Mouse (Mus musculus): ENCODE measurements around the gene Gm11985. TPM values are rescaled to one million over a fixed set of nuclear protein-coding genes. Genes with fewer than 3 reads are reported as not detected.
"Not testable (repeated sequence)": the region's sequence is repeated elsewhere in the genome, so short reads cannot be mapped to it uniquely, and the experiment has no call there.

The Gm11985 gene
- not detected in 2 replicates for polyA plus RNA-seq (2016; fragmentation: Nextera tagmentation; extraction: Ambion mirVana)

GRCm38 (mm10) chr11:7188469-7188868 is at the start of gene Gm11985:
Gene Gm11985 (minus strand): TSS chr11:7188569.
- no peaks in the 10 kb centered on the region for H3K9me3 ChIP-seq
- no peak for DNase-seq (ENCODE audit: low spot score)
- peaks cover 28% of the 10 kb centered on the region for H3K4me1 ChIP-seq (replicated peaks)
- 89% methylated on average over 13 of the region's 13 CpGs for WGBS
- no peaks in the 10 kb centered on the region for H3K36me3 ChIP-seq
- no peaks in the 10 kb centered on the region for H3K27me3 ChIP-seq (ENCODE audit: insufficient read depth, poor library complexity, severe bottlenecking)
- no peak within 1 kb of the TSS for H3K4me3 ChIP-seq
- H3K27ac ChIP-seq: no peak within 1 kb of the TSS

- Histone ChIP-seq H3K36me3 (no peaks in the 10 kb centered on the region), H3K9me3 (no peaks in the 10 kb centered on the region), H3K4me3 (no peak overlapping the region), H3K27ac (no peak overlapping the region), H3K27me3 (ENCODE audit: insufficient read depth, poor library complexity, severe bottlenecking) (no peaks in the 10 kb centered on the region), H3K4me1 (replicated peaks) (peaks cover 16% of the 10 kb centered on the region; the same call in 1 of the 2 replicates)
- DNase-seq (ENCODE audit: low spot score): no peak
- 76% methylated on average over 6 of the region's 6 CpGs for WGBS
These were observed 49.3 kb upstream of the Gm11985 start for GRCm38 (mm10) chr11:7237712-7238111.

DNA sequence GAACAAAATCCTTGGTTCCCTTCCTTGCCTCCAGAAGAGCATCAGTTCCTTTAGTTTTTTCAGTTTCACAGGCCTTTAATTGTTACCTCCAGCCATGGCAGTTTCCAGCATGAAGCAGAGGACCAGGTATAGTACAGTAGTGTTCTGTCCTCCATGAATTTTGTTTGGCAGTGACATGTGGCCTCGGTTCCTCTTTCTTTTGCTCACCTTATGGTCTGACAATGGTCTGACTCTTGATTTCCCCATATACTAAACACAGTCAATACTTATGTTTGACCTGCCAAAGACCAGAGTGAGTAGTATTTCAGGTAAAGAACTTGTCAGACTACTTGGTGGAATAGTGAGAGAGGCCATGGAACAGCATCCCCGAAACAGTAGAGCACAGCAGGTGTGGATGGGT is 48.4 kb upstream of the Gm11985 start:
- 94% methylated on average over 2 of the region's 2 CpGs for WGBS
- peaks cover 16% of the 10 kb centered on the region; the same call in 1 of the 2 replicates for H3K4me1 ChIP-seq (replicated peaks)
- no peak for DNase-seq (ENCODE audit: low spot score)

DNA sequence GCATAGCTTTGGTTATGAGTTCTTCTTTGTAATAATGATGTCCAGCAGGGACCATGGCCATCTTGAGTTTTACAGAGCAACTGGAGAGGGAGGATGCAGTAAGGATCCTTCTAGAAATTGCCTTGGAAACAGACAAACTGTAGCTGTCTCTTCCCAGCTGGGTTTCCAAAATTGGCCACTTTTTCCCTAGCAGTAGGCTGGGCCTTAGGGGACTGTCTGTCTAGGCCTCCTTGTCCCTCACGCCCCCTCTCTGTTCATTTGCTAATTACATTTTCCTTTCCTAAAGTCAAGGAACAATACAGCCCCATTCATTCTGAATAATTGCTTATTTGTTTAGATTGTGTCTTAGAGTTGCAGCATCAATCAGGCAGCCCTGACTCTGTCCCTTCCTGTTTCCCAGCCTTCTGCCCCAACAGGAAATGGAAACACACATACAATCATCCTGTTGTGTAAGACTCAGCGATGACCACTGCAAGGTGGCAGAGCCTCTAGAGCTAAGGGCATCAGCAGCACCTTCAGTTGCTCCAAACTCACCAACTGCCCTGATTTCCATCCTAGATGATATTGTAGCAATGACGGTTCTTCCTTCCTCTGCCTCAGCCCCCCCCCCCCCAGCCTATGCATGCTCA is 46.7 kb upstream of the Gm11985 start:
- 58% methylated on average over 3 of the region's 3 CpGs for WGBS
- Histone ChIP-seq H3K4me3 (no peak overlapping the region), H3K9me3 (no peaks in the 10 kb centered on the region), H3K36me3 (no peaks in the 10 kb centered on the region), H3K27me3 (ENCODE audit: insufficient read depth, poor library complexity, severe bottlenecking) (no peaks in the 10 kb centered on the region), H3K27ac (no peak overlapping the region; the same call in 1 of the 2 replicates), H3K4me1 (replicated peaks) (peaks cover 16% of the 10 kb centered on the region; the same call in 1 of the 2 replicates)
- no peak for DNase-seq (ENCODE audit: low spot score)

More for the DNA sequence above, 48.4 kb upstream of the Gm11985 start:
- H3K9me3 ChIP-seq: no peaks in the 10 kb centered on the region
- no peak overlapping the region for H3K4me3 ChIP-seq
- H3K27ac ChIP-seq: no peak overlapping the region
- no peaks in the 10 kb centered on the region for H3K27me3 ChIP-seq (ENCODE audit: insufficient read depth, poor library complexity, severe bottlenecking)
- H3K36me3 ChIP-seq: no peaks in the 10 kb centered on the region

DNA sequence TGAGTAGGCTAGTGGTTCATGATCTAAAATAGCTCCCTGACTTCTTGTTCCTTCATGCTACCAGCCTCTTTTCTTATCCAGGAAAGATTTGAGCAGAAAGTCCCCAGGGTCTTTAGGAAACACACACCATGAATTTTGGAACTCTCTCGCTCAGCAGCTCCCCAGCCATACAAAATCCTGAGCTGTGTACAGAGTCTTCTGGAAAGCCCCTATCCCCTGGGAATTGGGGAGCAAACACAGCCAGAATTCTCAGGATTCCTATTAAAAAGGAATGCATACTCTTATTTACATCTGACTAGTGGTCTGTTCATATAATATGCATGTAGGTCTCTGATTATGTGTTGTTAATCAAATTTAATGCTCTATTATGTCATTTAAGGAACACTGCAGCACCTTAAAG is 46.1 kb upstream of the Gm11985 start:
- Histone ChIP-seq H3K27me3 (ENCODE audit: insufficient read depth, poor library complexity, severe bottlenecking) (no peaks in the 10 kb centered on the region), H3K4me3 (no peak overlapping the region), H3K27ac (no peak overlapping the region), H3K36me3 (no peaks in the 10 kb centered on the region), H3K9me3 (no peaks in the 10 kb centered on the region), H3K4me1 (replicated peaks) (peaks cover 16% of the 10 kb centered on the region; the same call in 1 of the 2 replicates)
- DNase-seq (ENCODE audit: low spot score): no peak
- WGBS: 78% methylated on average over 1 of the region's 1 CpGs

DNA sequence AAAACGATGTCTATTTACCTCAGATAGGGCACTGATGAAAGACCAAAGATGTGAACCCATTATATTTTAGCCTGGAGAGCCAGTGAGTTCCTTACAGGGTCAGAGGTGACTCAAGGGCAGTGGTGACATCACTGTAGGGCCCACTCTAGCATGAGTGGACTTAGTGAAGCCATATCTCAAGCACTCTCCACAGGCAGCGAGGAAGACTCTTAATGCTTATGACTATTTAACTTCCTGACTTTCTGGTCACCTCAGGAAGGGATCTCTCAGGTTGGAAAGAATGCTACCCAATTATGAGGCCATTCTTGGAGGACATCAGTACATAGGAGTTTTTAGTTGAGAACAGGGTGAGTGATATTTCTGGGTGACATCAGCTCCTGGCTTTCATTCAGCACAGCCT is 45.0 kb upstream of the Gm11985 start:
- no peak for DNase-seq (ENCODE audit: low spot score)
- H3K27ac ChIP-seq: no peak overlapping the region
- no peaks in the 10 kb centered on the region for H3K36me3 ChIP-seq
- WGBS: 81% methylated on average over 2 of the region's 2 CpGs
- no peak overlapping the region for H3K4me3 ChIP-seq
- no peaks in the 10 kb centered on the region for H3K9me3 ChIP-seq
- peaks cover 8% of the 10 kb centered on the region; the same call in 1 of the 2 replicates for H3K4me1 ChIP-seq (replicated peaks)
- H3K27me3 ChIP-seq (ENCODE audit: insufficient read depth, poor library complexity, severe bottlenecking): no peaks in the 10 kb centered on the region

- Histone ChIP-seq H3K36me3 (no peaks in the 10 kb centered on the region), H3K9me3 (no peaks in the 10 kb centered on the region), H3K4me3 (no peak overlapping the region), H3K27ac (no peak overlapping the region), H3K27me3 (ENCODE audit: insufficient read depth, poor library complexity, severe bottlenecking) (no peaks in the 10 kb centered on the region), H3K4me1 (replicated peaks) (peaks cover 8% of the 10 kb centered on the region; the same call in 1 of the 2 replicates)
- DNase-seq (ENCODE audit: low spot score): no peak
- 91% methylated on average over 4 of the region's 4 CpGs for WGBS
These were observed 43.6 kb upstream of the Gm11985 start for GRCm38 (mm10) chr11:7231958-7232357.

DNA sequence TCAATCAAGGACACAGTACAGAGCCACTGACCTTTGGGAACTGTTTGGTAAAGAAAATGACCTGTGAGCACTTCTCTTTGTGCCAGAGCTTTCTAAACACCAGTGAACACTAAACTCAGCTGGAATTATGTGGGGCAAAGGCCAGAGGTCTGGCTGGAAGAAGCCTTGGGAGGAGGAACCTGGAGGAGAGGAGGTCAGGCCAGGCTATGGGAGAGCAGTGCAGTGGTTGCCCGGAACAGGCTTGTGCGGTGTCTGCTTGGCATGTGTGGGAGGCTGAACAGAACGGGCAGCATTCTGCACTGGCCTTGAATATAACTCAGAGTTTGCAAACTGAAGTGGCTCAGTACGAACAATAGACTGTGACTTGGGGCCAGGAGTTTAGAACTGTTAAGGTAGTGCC is 41.6 kb upstream of the Gm11985 start:
- DNase-seq (ENCODE audit: low spot score): no peak
- WGBS: 85% methylated on average over 4 of the region's 4 CpGs
- Histone ChIP-seq H3K9me3 (no peaks in the 10 kb centered on the region), H3K27me3 (ENCODE audit: insufficient read depth, poor library complexity, severe bottlenecking) (no peaks in the 10 kb centered on the region), H3K27ac (no peak overlapping the region), H3K36me3 (no peaks in the 10 kb centered on the region), H3K4me3 (no peak overlapping the region), H3K4me1 (replicated peaks) (peaks cover 3% of the 10 kb centered on the region; the same call in 1 of the 2 replicates)

DNA sequence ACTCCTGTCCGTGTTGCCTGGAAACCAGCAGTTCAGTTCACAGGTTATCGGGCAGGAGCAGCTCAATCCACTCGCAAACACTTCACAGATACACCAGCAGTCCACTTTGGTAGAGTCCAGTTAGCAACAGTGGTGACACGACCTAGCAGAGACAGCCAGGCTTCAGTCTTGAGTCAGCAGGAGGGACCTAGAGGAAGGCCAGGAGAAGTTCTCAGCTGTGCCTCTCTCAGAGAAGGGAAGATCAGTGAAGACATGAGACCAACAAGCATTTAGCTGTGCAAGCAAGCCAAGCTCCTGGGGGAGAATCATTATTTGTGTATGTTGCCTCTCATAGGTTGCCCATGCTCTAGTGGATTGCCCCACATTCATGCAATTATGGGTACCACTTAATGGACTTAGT is 39.7 kb upstream of the Gm11985 start:
- WGBS: 75% methylated on average over 4 of the region's 4 CpGs
- Histone ChIP-seq H3K4me3 (no peak overlapping the region), H3K27me3 (ENCODE audit: insufficient read depth, poor library complexity, severe bottlenecking) (no peaks in the 10 kb centered on the region), H3K36me3 (no peaks in the 10 kb centered on the region), H3K4me1 (replicated peaks) (no peaks in the 10 kb centered on the region), H3K27ac (no peak overlapping the region), H3K9me3 (no peaks in the 10 kb centered on the region)
- no peak for DNase-seq (ENCODE audit: low spot score)

DNA sequence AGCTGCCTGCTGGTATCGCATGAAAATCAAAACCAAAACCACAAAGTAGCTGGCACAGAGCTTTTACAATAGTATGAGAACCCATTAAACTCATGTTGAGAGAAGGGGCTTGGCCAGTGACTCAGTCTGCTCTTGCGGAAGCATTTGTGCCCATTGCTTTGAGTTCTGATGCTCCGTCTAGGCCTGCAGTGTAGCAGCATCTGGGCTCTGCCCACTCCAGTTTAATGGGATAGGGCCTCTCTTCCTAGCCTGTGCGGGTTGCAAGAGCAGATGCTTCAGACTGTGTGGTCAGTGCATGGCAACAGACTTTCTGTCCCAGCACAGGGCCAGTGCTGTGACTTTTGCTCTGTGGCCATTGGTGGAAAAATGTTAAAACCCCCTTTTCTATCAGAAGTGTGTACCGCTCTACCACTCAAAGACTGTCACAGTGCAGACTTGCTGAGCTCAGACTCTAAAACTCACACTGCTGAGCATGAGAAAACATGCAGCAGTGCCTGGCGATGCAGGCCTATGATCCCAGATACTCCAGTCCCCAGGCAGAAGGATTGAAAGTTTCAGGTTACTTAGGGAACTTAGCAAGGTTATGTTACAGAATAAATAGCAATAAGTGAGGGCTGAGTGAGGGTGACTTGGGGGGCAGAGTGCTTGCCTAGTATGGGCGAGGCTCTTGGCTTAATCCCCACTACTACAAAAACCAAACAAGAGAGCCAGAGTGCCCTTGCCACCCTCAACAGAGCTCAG is 38.6 kb upstream of the Gm11985 start:
- no peaks in the 10 kb centered on the region for H3K36me3 ChIP-seq
- H3K4me3 ChIP-seq: no peak overlapping the region
- H3K4me1 ChIP-seq (replicated peaks): no peaks in the 10 kb centered on the region
- H3K9me3 ChIP-seq: no peaks in the 10 kb centered on the region
- DNase-seq (ENCODE audit: low spot score): no peak
- WGBS: 80% methylated on average over 7 of the region's 7 CpGs
- H3K27ac ChIP-seq: no peak overlapping the region
- H3K27me3 ChIP-seq (ENCODE audit: insufficient read depth, poor library complexity, severe bottlenecking): no peaks in the 10 kb centered on the region

GRCm38 (mm10) chr11:7226200-7226599 is 37.8 kb upstream of the Gm11985 start:
- Histone ChIP-seq H3K4me1 (replicated peaks) (no peaks in the 10 kb centered on the region), H3K4me3 (no peak overlapping the region), H3K27me3 (ENCODE audit: insufficient read depth, poor library complexity, severe bottlenecking) (no peaks in the 10 kb centered on the region), H3K9me3 (no peaks in the 10 kb centered on the region), H3K36me3 (no peaks in the 10 kb centered on the region), H3K27ac (no peak overlapping the region)
- 79% methylated on average over 2 of the region's 2 CpGs for WGBS
- DNase-seq (ENCODE audit: low spot score): no peak

- DNase-seq (ENCODE audit: low spot score): not testable (repeated sequence)
- 77% methylated on average over 8 of the region's 8 CpGs for WGBS
These were observed 33.5 kb upstream of the Gm11985 start for GRCm38 (mm10) chr11:7221826-7222225.

GRCm38 (mm10) chr11:7215703-7216102 is 27.3 kb upstream of the Gm11985 start:
- no peaks in the 10 kb centered on the region for H3K9me3 ChIP-seq
- H3K27ac ChIP-seq: no peak overlapping the region
- H3K4me1 ChIP-seq (replicated peaks): peaks cover 33% of the 10 kb centered on the region
- H3K4me3 ChIP-seq: no peak overlapping the region
- peak; percentile 63 for DNase-seq (ENCODE audit: low spot score)
- H3K27me3 ChIP-seq (ENCODE audit: insufficient read depth, poor library complexity, severe bottlenecking): peaks cover 43% of the 10 kb centered on the region
- H3K36me3 ChIP-seq: no peaks in the 10 kb centered on the region
- WGBS: 14% methylated on average over 8 of the region's 8 CpGs

More at GRCm38 (mm10) chr11:7221826-7222225, 33.5 kb upstream of the Gm11985 start:
- not testable (repeated sequence) for H3K36me3 ChIP-seq; H3K4me1 ChIP-seq (replicated peaks); H3K4me3 ChIP-seq; H3K9me3 ChIP-seq; H3K27me3 ChIP-seq (ENCODE audit: insufficient read depth, poor library complexity, severe bottlenecking); H3K27ac ChIP-seq

Measured in hindbrain, embryonic 10.5 days (tissue).